Mouse (Mus musculus) heart, embryonic 13.5 days (tissue): Measurements from ENCODE around the gene Kdm8. TPM values are rescaled to one million over a fixed set of nuclear protein-coding genes. Genes with fewer than 3 reads are reported as not detected.

ENCODE experiments used
- ATAC-seq: fragments of 200-750 bp; cut with Nextera tagmentation; 2 replicates; pipeline ENCODE4 v1.8.0; 2017; ENCODE audit warnings: moderate TSS enrichment; ENCODE audit not compliant: insufficient number of reproducible peaks, low FRiP score, low TSS enrichment; ENCODE audit errors: extremely low read depth
- H3K27ac ChIP-seq: fragments of 300-500 bp; sonication (generic); replicated peaks from 2 replicates; pipeline ENCODE4 v1.5.1; 2015; ENCODE audit warnings: moderate library complexity, mild to moderate bottlenecking, inconsistent platforms
- H3K27me3 ChIP-seq: fragments of 300-500 bp; sonication (generic); replicated peaks from 2 replicates; pipeline ENCODE4 v1.6.1; 2015; ENCODE audit warnings: mild to moderate bottlenecking, inconsistent platforms
- H3K36me3 ChIP-seq: fragments of 300-500 bp; sonication (generic); 2 replicates; pipeline ENCODE4 v1.6.1; 2015; ENCODE audit warnings: mild to moderate bottlenecking, inconsistent platforms
- H3K4me1 ChIP-seq: fragments of 300-500 bp; sonication (generic); 2 replicates; pipeline ENCODE4 v1.6.1; 2015; ENCODE audit warnings: inconsistent platforms
- H3K4me2 ChIP-seq: fragments of 300-500 bp; sonication (generic); 2 replicates; pipeline ENCODE4 v1.6.1; 2015; ENCODE audit warnings: inconsistent platforms, mild to moderate bottlenecking, moderate library complexity
- H3K4me3 ChIP-seq: fragments of 300-500 bp; sonication (generic); 2 replicates; pipeline ENCODE4 v1.5.1; 2015; ENCODE audit warnings: moderate library complexity, mild to moderate bottlenecking, inconsistent platforms
- H3K9ac ChIP-seq: fragments of 300-500 bp; sonication (generic); 2 replicates; pipeline ENCODE4 v1.6.1; 2015; ENCODE audit warnings: inconsistent platforms, mild to moderate bottlenecking, moderate library complexity
- H3K9me3 ChIP-seq: fragments of 300-500 bp; sonication (generic); 2 replicates; pipeline ENCODE4 v1.6.1; 2016; ENCODE audit warnings: inconsistent platforms
- WGBS: fragments of 180-500 bp; shearing (Covaris S2); methylation state at CpG from one replicate; pipeline ENCODE4 v1.1.7; 2015; ENCODE audit warnings: mixed read lengths; 5-methylcytosine and 5-hydroxymethylcytosine counted together
- polyA plus RNA-seq: library from polyadenylated mRNA; unstranded; fragments of >200 nt; fragmentation: Nextera tagmentation; extraction: Ambion mirVana; gene quantifications from 2 replicates; pipeline ENCODE4 v1.2.1, GENCODE M21; 2015

Gene Kdm8
- polyA plus RNA-seq, 1 experiment from 2014 or later, result 7.7 TPM

- Histone ChIP-seq H3K4me1 (peaks cover 17% of the 10 kb centered on the region), H3K4me2 (no peak overlapping the region), H3K4me3 (no peak overlapping the region), H3K27me3 (no peaks in the 10 kb centered on the region), H3K9me3 (no peaks in the 10 kb centered on the region), H3K27ac (no peak overlapping the region), H3K36me3 (peaks cover 54% of the 10 kb centered on the region), H3K9ac (no peak overlapping the region)
- no peak for ATAC-seq
- WGBS, result 90% methylated on average over 16 of the region's 16 CpGs
Measured at GRCm38 (mm10) chr7:125486121-125486630, 41.7 kb downstream of the Kdm8 start.

GRCm38 (mm10) chr7:125487126-125487525, 42.6 kb downstream of the Kdm8 start:
- Histone ChIP-seq H3K36me3 (peaks cover 45% of the 10 kb centered on the region), H3K27ac (no peak overlapping the region), H3K9ac (no peak overlapping the region), H3K4me2 (no peak overlapping the region), H3K4me1 (peaks cover 22% of the 10 kb centered on the region), H3K4me3 (no peak overlapping the region), H3K9me3 (no peaks in the 10 kb centered on the region), H3K27me3 (no peaks in the 10 kb centered on the region)
- 83% methylated on average over 10 of the region's 10 CpGs for WGBS
- no peak for ATAC-seq

- peaks cover 30% of the 10 kb centered on the region for H3K36me3 ChIP-seq
- peaks cover 28% of the 10 kb centered on the region for H3K4me1 ChIP-seq
- no peaks in the 10 kb centered on the region for H3K9me3 ChIP-seq
- WGBS, result 86% methylated on average over 6 of the region's 6 CpGs
- no peak for ATAC-seq
- H3K4me3 ChIP-seq, result no peak overlapping the region
- H3K27me3 ChIP-seq, result no peaks in the 10 kb centered on the region
- H3K9ac ChIP-seq, result peak overlapping the region; percentile 12; the same call in 1 of the 2 replicates
- no peak overlapping the region for H3K4me2 ChIP-seq
- no peak overlapping the region for H3K27ac ChIP-seq
Measured at GRCm38 (mm10) chr7:125488706-125489105, 44.2 kb downstream of the Kdm8 start.

- no peak for ATAC-seq
- H3K4me3 ChIP-seq, result no peak overlapping the region
- H3K27ac ChIP-seq, result no peak overlapping the region
- H3K4me1 ChIP-seq, result peaks cover 28% of the 10 kb centered on the region
- no peak overlapping the region; the same call in 1 of the 2 replicates for H3K4me2 ChIP-seq
- no peaks in the 10 kb centered on the region for H3K27me3 ChIP-seq
- 85% methylated on average over 2 of the region's 2 CpGs for WGBS
- H3K9me3 ChIP-seq, result no peaks in the 10 kb centered on the region
- H3K36me3 ChIP-seq, result peaks cover 20% of the 10 kb centered on the region
- no peak overlapping the region for H3K9ac ChIP-seq
Measured at GRCm38 (mm10) chr7:125489636-125490035, 45.2 kb downstream of the Kdm8 start.

- ATAC-seq, result peak; percentile 90
- peak within 1 kb of the TSS; percentile 78 for H3K4me3 ChIP-seq
- H3K9ac ChIP-seq, result peak within 1 kb of the TSS; percentile 89
- peak within 1 kb of the TSS; percentile 83 for H3K27ac ChIP-seq
- H3K4me1 ChIP-seq, result peaks cover 28% of the 10 kb centered on the region
- WGBS, result under 1% methylated on average over 56 of the region's 56 CpGs
- H3K4me2 ChIP-seq, result peak within 1 kb of the TSS; percentile 80
- H3K27me3 ChIP-seq, result no peaks in the 10 kb centered on the region
- peaks cover 6% of the 10 kb centered on the region for H3K36me3 ChIP-seq
- no peaks in the 10 kb centered on the region for H3K9me3 ChIP-seq
Measured at GRCm38 (mm10) chr7:125490947-125491735, 46.7 kb downstream of the Kdm8 start, which contains the start of gene Nsmce1. TSS of gene Nsmce1 (minus strand) at chr7:125491596.

- no peak for ATAC-seq
Measured at GRCm38 (mm10) chr7:125491760-125492159, 47.3 kb downstream of the Kdm8 start.

GRCm38 (mm10) chr7:125492551-125492950, 48.1 kb downstream of the Kdm8 start:
- WGBS, result 56% methylated on average over 6 of the region's 6 CpGs
- no peaks in the 10 kb centered on the region for H3K9me3 ChIP-seq
- H3K27me3 ChIP-seq, result no peaks in the 10 kb centered on the region
- no peaks in the 10 kb centered on the region for H3K36me3 ChIP-seq
- no peak overlapping the region for H3K9ac ChIP-seq
- H3K27ac ChIP-seq, result no peak overlapping the region
- H3K4me2 ChIP-seq, result no peak overlapping the region
- ATAC-seq, result no peak
- H3K4me1 ChIP-seq, result peaks cover 28% of the 10 kb centered on the region
- no peak overlapping the region for H3K4me3 ChIP-seq

More at GRCm38 (mm10) chr7:125491760-125492159, 47.3 kb downstream of the Kdm8 start:
- peak overlapping the region; percentile 80 for H3K4me2 ChIP-seq
- H3K4me3 ChIP-seq, result peak overlapping the region; percentile 78
- 23% methylated on average over 12 of the region's 12 CpGs for WGBS
- peak overlapping the region; percentile 89 for H3K9ac ChIP-seq
- H3K27ac ChIP-seq, result peak overlapping the region; percentile 83
- no peaks in the 10 kb centered on the region for H3K27me3 ChIP-seq
- H3K9me3 ChIP-seq, result no peaks in the 10 kb centered on the region
- H3K36me3 ChIP-seq, result 0 out of 2 replicates have a peak, but pooled peaks cover under 1% of the 10 kb centered on the region
- peaks cover 28% of the 10 kb centered on the region for H3K4me1 ChIP-seq

- H3K4me2 ChIP-seq, result no peak overlapping the region
- no peak overlapping the region for H3K9ac ChIP-seq
- ATAC-seq, result no peak
- H3K4me3 ChIP-seq, result no peak overlapping the region
- WGBS, result 71% methylated on average over 6 of the region's 6 CpGs
- no peaks in the 10 kb centered on the region for H3K9me3 ChIP-seq
- no peaks in the 10 kb centered on the region for H3K27me3 ChIP-seq
- H3K27ac ChIP-seq, result no peak overlapping the region
- H3K36me3 ChIP-seq, result no peaks in the 10 kb centered on the region
- H3K4me1 ChIP-seq, result peaks cover 21% of the 10 kb centered on the region
Measured at GRCm38 (mm10) chr7:125495864-125496440, 51.5 kb downstream of the Kdm8 start.

- 57% methylated on average over 13 of the region's 13 CpGs for WGBS
- ATAC-seq, result no peak
- Histone ChIP-seq H3K27me3 (no peaks in the 10 kb centered on the region), H3K9ac (no peak overlapping the region), H3K4me1 (peaks cover 14% of the 10 kb centered on the region), H3K4me3 (no peak overlapping the region), H3K9me3 (no peaks in the 10 kb centered on the region), H3K4me2 (no peak overlapping the region), H3K36me3 (no peaks in the 10 kb centered on the region), H3K27ac (no peak overlapping the region)
Measured at GRCm38 (mm10) chr7:125499927-125500868, 55.7 kb downstream of the Kdm8 start.

GRCm38 (mm10) chr7:125500879-125501278, 56.4 kb downstream of the Kdm8 start:
- H3K4me3 ChIP-seq, result no peak overlapping the region
- H3K27ac ChIP-seq, result no peak overlapping the region
- no peak for ATAC-seq
- no peak overlapping the region for H3K4me2 ChIP-seq
- H3K36me3 ChIP-seq, result no peaks in the 10 kb centered on the region
- no peak overlapping the region for H3K9ac ChIP-seq
- WGBS, result 83% methylated on average over 7 of the region's 7 CpGs
- no peaks in the 10 kb centered on the region for H3K9me3 ChIP-seq
- H3K4me1 ChIP-seq, result peaks cover 14% of the 10 kb centered on the region
- H3K27me3 ChIP-seq, result no peaks in the 10 kb centered on the region
